Mouse (Mus musculus): Measurements from ENCODE around the gene Cfap157. TPM values are rescaled to one million over a fixed set of nuclear protein-coding genes. Genes with fewer than 3 reads are reported as not detected.

Gene Cfap157
- polyA plus RNA-seq, 1 experiment from 2014 or later: 1.3 TPM

DNA sequence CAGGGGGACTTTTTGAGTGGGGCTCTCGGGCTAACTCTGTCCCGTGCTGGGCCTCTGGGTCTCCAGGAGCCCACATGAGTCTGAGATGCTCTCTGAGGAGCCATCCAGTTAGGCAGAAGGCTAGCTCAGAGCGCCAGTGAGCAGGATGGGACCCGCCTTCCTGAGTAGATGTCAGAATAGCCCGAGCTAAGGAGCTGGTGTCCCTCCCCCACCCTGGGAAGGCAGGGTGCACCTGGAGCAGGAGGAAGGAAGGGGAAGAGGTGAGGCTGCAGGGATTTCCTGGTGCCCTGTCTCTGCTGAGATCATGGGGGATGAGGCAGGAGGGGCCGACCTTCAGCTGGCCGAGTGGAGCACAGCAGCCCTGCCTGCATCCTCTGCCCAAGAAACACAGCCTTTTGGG lies 55.8 kb downstream of the Cfap157 start:
- 0 out of 2 replicates have a peak, but pooled peaks have one; percentile 4 for ATAC-seq (ENCODE audit: low read depth)
- Histone ChIP-seq H3K4me2 (peak overlapping the region; percentile 54), H3K9me3 (no peaks in the 10 kb centered on the region), H3K36me3 (no peaks in the 10 kb centered on the region), H3K4me3 (peak overlapping the region; percentile 37), H3K4me1 (replicated peaks) (peaks cover 25% of the 10 kb centered on the region), H3K9ac (no peak overlapping the region; the same call in 1 of the 2 replicates), H3K27ac (replicated peaks) (peak overlapping the region; percentile 34; the same call in 1 of the 2 replicates), H3K27me3 (no peaks in the 10 kb centered on the region)
- WGBS: 52% methylated on average over 7 of the region's 7 CpGs

DNA sequence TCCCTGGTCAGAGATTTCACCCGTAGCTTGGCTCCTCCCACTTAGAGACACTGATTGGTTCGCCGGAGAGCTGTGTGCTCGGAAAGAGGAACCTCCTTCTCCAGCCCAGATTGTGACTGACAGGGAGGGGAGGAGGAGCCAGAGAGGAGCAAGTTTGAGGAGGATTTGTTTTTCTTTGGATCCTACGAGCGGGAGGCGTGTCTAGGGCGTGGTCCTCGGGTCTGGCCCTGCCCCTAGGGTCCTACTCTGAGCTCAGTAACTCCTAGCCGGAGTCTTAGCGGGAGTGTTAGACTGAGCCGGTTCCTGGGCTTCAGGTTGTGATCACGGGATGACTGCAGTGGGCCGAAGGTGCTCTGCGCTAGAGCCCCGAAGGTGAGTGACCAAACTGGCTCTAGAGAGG lies 56.8 kb downstream of the Cfap157 start:
- Histone ChIP-seq H3K4me1 (replicated peaks) (peaks cover 25% of the 10 kb centered on the region), H3K9me3 (no peaks in the 10 kb centered on the region), H3K4me2 (peak overlapping the region; percentile 54), H3K4me3 (peak overlapping the region; percentile 37), H3K27me3 (no peaks in the 10 kb centered on the region), H3K27ac (replicated peaks) (no peak overlapping the region), H3K36me3 (no peaks in the 10 kb centered on the region), H3K9ac (peak overlapping the region; percentile 57; the same call in 1 of the 2 replicates)
- WGBS: under 1% methylated on average over 16 of the region's 16 CpGs
- ATAC-seq (ENCODE audit: low read depth): peak; percentile 94

Other genes with a start within 250 kb of the Cfap157 start
- 7.9 and 9.1 TPM in 2 replicates for gene Fam102a, start 249.1 kb downstream of the Cfap157 start, polyA plus RNA-seq (2015; fragmentation: Nextera tagmentation; extraction: Ambion mirVana)
- gene Dpm2, start 213.6 kb downstream of the Cfap157 start, polyA plus RNA-seq (2015; fragmentation: Nextera tagmentation; extraction: Ambion mirVana): 128 and 143 TPM in 2 replicates
- 9.2 and 9.4 TPM in 2 replicates for gene Pip5kl1, start 209.6 kb downstream of the Cfap157 start, polyA plus RNA-seq (2015; fragmentation: Nextera tagmentation; extraction: Ambion mirVana)
- gene 9430097D07Rik, start 208.7 kb downstream of the Cfap157 start, polyA plus RNA-seq (2015; fragmentation: Nextera tagmentation; extraction: Ambion mirVana): 0.50 and 0.71 TPM in 2 replicates
- 25.3 and 25.9 TPM in 2 replicates for gene St6galnac4, start 197.3 kb downstream of the Cfap157 start, polyA plus RNA-seq (2015; fragmentation: Nextera tagmentation; extraction: Ambion mirVana)
- 9.4 and 11.0 TPM in 2 replicates for gene St6galnac6, start 184.7 kb downstream of the Cfap157 start, polyA plus RNA-seq (2015; fragmentation: Nextera tagmentation; extraction: Ambion mirVana)
- gene Ak1, start 162.7 kb downstream of the Cfap157 start, polyA plus RNA-seq (2015; fragmentation: Nextera tagmentation; extraction: Ambion mirVana): 74.2 and 75.4 TPM in 2 replicates
- 28.4 and 31.5 TPM in 2 replicates for gene Eng, start 137.8 kb downstream of the Cfap157 start, polyA plus RNA-seq (2015; fragmentation: Nextera tagmentation; extraction: Ambion mirVana)
- 14.3 and 14.7 TPM in 2 replicates for gene Fpgs, start 80.3 kb downstream of the Cfap157 start, polyA plus RNA-seq (2015; fragmentation: Nextera tagmentation; extraction: Ambion mirVana)
- gene Cdk9, start 71.4 kb downstream of the Cfap157 start, polyA plus RNA-seq (2015; fragmentation: Nextera tagmentation; extraction: Ambion mirVana): 72.2 and 74.6 TPM in 2 replicates
- gene Sh2d3c, start 63.4 kb downstream of the Cfap157 start, polyA plus RNA-seq (2015; fragmentation: Nextera tagmentation; extraction: Ambion mirVana): 42.5 and 51.4 TPM in 2 replicates
- 3.2 and 4.0 TPM in 2 replicates for gene 6330409D20Rik, start 43.4 kb downstream of the Cfap157 start, polyA plus RNA-seq (2015; fragmentation: Nextera tagmentation; extraction: Ambion mirVana)
- gene Tor2a, start 27.2 kb downstream of the Cfap157 start, polyA plus RNA-seq (2015; fragmentation: Nextera tagmentation; extraction: Ambion mirVana): 53.2 and 55.8 TPM in 2 replicates
- 0.24 and 0.26 TPM in 2 replicates for gene Ttc16, start 8.8 kb downstream of the Cfap157 start, polyA plus RNA-seq (2015; fragmentation: Nextera tagmentation; extraction: Ambion mirVana)
- 5.5 and 6.6 TPM in 2 replicates for gene Ptrh1, start 8.6 kb downstream of the Cfap157 start, polyA plus RNA-seq (2015; fragmentation: Nextera tagmentation; extraction: Ambion mirVana)
- gene Stxbp1, start 62.8 kb upstream of the Cfap157 start, polyA plus RNA-seq (2015; fragmentation: Nextera tagmentation; extraction: Ambion mirVana): 192 and 198 TPM in 2 replicates
- gene Fam129b, start 91.7 kb upstream of the Cfap157 start, polyA plus RNA-seq (2015; fragmentation: Nextera tagmentation; extraction: Ambion mirVana): 35.9 and 37.3 TPM in 2 replicates
- gene Rpl12, start 177.1 kb upstream of the Cfap157 start, polyA plus RNA-seq (2015; fragmentation: Nextera tagmentation; extraction: Ambion mirVana): 102 and 106 TPM in 2 replicates
- 23.9 and 27.3 TPM in 2 replicates for gene Lrsam1, start 177.2 kb upstream of the Cfap157 start, polyA plus RNA-seq (2015; fragmentation: Nextera tagmentation; extraction: Ambion mirVana)
- 23.4 and 26.4 TPM in 2 replicates for gene Slc2a8, start 197.7 kb upstream of the Cfap157 start, polyA plus RNA-seq (2015; fragmentation: Nextera tagmentation; extraction: Ambion mirVana)

All from neural tube, embryonic 13.5 days (tissue).